Mouse (Mus musculus) left cerebral cortex, adult 18-20 months (tissue): ENCODE results near the gene Ptpn14. TPM values are rescaled to one million over a fixed set of nuclear protein-coding genes. Genes with fewer than 3 reads are reported as not detected.
"Not testable (repeated sequence)": the region's sequence is repeated elsewhere in the genome, so short reads cannot be mapped to it uniquely, and the experiment has no call there.

Experiments
- DNase-seq, 2 experiments: peaks; one replicate each; pipeline ENCODE4 v3.0.0; 2021 to 2022; ENCODE audit warnings: low spot score in 2 of 2, mixed read lengths in 1 of 2
- long read RNA-seq, 2 experiments: library from polyadenylated mRNA; stranded (forward); transcript quantifications; one replicate each; pipeline ENCODE4 v2.0.0; 2021
- total RNA-seq, 2 experiments: library from RNA; stranded (reverse); gene quantifications; 2 replicates each; pipeline ENCODE4 v1.2.3; 2021

The Ptpn14 gene
- total RNA-seq, result 10 to 100 TPM; 12.8 to 14.8 TPM
- long read RNA-seq, experiment 1, partial matches to known transcripts, result 2 of 8 reads
- long read RNA-seq, experiment 1, other reads (novel, unspliced or antisense), result 6 of 8 reads
- long read RNA-seq, experiment 2, partial matches to known transcripts, result 0 of 4 reads
- long read RNA-seq, experiment 2, other reads (novel, unspliced or antisense), result 4 of 4 reads

DNA sequence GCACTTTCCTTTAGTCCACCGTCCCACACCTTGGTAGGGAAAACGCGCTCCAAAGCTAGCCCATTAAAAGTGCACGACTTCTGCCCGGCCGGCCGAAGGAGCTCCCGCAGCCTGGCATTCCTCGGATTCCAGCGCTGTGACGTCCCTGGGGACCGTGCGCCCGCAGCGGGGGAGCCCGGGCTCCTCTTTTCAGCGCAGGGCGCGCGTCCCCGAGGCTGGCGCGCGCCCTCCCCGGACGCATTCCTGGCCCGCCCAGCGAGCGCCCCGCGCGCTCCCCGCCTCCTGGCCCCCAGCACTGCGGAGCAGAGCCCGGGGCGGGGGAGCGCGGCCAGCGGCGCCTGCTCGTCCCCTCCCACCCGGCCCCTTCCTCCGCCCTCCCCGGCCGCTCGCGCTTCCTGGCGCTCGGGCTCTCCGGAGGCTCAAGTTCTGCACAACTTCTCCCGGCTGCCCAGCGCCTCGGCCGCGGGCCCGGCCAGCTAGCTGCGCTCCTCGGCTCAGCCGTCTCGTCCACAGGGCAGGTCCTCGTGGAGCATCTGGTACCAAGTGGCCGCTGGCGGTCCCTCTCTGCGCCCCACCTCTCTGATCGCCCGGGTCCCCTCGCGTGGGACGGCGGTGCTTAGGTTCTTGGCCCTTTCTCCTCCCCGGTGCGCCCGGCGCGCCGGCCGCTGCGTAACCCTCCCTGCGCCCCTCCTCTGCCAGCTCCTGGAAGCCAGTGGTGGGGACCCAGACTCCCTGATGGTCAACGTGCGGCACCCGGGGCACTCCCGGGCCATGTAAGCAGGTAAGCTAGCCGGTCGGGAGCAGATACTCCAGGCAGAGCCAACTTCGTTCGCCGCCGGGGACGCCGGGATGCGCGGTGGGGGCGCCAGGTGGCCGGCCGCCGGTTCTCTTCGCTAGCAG lies at the start of gene Ptpn14:
Gene Ptpn14, plus strand, starts transcription at position 385 of the 900 bp plus-strand sequence.
- peak in 1 of 2 experiments; percentile 29 for DNase-seq

DNA sequence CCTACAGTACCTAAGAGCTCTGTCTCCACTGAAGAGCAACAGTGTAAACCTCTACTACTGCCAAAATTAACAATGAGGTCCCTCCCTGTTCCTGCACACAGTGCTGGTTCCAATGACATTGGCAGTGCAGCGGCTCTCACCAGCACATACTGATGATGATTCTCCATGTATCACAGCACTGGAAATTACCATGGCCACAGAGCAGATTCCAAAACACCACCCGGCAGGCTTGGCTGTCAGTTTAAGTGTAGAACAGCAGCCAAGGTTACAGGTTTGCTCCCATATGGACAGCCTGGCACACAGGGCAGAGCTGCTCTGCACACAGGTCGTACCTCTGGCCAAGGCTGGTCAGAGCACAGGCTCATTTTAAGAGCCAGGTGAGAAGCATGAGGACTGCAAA lies 48.5 kb upstream of the Ptpn14 start:
- no peak for DNase-seq

DNA sequence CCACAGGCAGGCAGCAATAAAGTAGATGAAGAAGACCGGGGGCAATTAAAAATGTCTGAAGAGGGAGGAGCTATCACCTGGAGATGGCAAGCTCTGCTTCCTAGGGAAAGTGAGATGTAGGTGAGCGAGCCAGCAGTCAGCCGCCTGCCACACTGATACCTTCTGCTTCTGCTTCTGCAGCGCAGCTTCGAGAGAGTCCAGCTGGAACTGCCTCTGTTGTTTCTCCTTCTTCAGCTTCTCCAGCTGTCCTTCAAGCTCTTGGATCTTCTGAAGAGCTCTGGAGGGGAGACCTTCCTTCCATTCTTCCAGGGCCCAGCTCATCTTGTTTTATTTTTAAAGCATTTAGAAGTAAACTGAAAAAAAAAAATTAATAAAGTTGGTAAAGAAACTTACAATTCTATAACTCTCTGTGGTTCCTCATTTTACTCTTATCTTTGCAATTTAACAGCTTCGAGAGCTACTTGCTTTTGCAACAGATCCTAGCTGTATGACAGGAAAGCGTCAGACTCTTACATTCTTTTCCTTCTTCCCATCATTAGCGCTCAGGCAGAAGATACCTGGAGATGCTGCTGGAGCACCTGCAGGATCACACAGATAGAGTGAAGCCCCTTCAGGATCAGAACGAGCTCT lies 43.2 kb upstream of the Ptpn14 start:
- DNase-seq, result no peak

DNA sequence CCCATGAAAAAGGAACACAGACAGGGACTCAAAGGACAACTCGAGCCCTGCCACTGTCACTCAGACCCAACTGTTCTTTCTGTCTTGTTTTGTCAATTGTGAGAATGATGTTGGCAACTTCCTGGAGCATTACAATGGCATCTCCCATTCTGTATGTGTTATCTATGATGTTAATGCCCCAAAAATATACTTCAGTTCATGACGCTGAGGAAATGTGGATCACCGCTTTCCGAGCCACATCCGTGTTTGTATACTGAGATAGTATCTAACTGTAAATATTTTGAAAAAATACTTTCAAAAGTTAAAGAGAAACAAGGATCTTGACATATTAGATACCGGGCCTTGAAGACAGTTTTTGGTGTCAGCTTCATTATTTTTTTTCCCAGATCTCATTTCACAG lies 42.0 kb upstream of the Ptpn14 start:
- DNase-seq, result no peak

DNA sequence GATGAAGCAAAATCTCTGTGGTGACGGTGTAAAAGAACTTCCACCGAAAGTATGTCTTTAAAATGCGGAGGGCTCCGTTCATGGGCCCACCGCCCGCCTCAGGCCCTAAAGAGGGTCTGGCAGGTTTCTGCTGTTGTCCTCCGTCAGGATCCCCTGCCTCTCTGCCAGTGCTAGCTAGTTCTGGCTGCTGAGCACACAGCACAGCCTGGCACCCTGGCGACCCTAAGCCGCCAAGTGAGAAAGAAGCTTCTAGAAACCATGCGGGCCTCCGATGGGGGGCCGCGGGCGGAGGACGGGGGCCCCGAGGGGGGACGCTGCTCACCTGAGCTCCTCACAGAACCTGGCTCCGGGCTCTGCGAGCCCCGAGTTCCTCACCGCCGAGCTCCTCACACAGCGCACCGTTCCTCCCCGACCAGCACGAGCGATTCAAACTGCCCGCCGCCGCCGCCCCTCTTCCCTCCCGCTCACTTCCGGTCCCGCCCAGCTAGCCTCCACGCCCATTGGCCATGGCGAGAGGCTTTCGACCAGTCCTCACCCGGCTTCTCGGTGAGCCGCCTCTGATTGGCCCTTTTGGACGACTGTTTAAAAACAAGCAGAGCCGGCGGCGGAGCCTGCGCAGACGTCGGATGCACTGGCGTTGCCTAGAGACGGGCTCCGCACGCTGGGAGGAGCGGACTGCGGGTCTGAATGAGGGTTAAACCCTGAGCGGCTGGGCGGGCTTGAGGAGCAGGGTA lies 40.2 kb upstream of the Ptpn14 start, which contains the start of gene Cenpf:
Gene Cenpf, minus strand, starts transcription at position 433 of the 734 bp plus-strand sequence.
- DNase-seq, result peak; percentile 97 to 98

DNA sequence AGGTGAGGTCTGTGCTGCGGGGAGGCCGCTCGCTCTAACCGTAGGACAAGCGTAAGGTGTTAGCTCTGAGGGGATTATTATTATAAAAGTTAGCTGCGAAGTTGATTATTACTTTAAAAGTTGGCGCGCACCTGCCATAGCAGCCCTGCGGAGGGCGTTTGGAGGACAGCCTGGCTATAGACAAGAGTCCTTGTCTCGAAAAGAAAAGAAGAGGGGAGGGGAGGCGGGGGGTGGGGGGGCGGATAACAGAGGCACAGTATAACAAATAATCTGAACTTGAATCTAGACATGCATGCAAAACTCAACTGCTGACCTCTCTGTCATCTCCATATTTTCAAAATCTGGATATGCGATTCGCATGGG lies 39.7 kb upstream of the Ptpn14 start:
- DNase-seq, result no peak

DNA sequence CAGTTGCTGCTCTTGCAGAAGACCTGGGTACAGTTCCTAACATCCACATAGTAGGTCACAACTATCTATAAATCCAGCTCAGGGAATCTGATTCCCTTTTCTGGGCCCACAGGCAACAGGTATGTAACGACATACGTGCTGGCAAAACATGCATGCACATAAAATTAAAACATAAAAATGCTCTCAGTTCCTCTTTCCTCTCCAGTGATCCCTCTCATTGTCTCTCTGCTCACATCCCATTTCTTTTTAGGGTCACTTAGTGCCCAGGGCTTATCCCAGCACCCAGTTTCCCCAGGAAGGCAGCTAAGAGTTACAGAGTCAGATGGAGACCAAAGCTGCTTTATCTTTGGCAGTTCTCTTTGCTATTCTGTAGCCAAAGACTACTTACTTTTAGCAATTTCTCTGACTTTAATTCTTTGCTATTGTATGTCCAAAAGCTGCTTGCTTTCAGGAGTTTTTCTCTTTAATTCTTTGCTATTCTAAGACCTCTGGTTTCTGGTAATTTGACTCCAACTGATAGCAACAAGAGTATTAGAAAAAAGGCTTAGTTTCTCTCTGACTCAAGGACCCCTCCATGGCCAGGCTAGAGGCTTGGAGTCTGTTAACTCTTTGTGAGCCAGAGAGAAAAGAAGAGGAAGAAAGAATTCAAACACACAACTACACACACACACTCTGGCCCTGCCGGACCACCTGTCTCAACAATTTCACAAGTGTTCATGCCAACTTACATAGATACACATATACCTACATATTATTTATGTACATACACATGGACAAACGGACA lies 38.8 kb upstream of the Ptpn14 start:
- DNase-seq, result no peak

DNA sequence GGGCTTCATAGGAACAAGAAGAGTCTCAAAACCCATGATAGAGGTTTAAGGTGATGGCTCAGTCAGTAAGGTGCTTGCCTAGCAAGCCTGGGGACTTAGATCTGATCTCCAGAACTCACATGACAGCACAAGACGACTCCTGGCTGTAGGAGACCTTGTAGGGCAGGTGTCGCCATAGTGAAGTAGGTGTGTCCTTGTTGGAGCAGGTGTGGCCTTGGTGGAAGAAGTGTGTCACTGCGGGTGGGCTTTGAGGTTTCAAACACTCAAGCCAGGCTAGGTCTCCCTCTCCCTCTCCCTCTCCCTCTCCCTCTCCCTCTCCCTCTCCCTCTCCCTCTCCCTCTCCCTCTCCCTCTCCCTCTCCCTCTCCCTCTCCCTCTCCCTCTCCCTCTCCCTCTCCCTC lies 35.6 kb upstream of the Ptpn14 start:
- not testable (repeated sequence) for DNase-seq

DNA sequence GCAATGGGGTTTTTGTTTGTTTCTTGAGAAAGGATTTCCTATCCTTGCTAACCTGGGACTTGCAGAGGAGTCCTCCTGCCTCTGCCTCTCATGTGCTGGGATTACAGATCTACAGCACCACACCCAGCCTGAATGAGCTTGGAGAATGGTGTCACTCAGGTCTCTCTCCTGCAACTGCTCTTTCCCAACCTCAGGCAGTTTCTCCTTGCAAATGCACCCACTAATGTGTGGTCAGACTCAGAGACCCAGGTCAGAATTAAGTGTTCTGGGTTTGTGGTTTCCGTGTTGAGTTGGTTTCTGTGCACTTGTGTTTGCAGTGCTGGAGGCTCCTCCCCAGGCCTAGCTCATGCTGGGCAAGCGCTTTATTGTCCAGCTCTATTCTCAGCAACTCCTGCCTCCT lies 33.7 kb upstream of the Ptpn14 start:
- no peak for DNase-seq

DNA sequence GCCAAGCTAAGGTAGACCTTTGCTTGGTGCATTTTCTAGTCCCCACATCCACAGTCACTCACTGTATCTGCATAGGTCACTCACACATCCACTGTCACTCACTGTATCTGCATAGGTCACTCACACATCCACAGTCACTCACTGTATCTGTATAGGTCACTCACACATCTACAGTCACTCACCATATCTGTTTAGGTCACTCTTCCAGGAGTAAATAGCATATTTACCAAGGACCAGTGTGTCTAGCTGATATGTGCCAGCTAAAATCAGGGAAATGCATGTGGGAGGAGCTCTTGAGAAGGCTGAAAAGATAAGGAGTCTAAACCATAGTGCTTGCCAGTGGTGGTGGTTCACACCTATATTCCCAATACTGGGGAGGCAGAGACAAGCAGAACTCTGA lies 32.7 kb upstream of the Ptpn14 start:
- no peak for DNase-seq

DNA sequence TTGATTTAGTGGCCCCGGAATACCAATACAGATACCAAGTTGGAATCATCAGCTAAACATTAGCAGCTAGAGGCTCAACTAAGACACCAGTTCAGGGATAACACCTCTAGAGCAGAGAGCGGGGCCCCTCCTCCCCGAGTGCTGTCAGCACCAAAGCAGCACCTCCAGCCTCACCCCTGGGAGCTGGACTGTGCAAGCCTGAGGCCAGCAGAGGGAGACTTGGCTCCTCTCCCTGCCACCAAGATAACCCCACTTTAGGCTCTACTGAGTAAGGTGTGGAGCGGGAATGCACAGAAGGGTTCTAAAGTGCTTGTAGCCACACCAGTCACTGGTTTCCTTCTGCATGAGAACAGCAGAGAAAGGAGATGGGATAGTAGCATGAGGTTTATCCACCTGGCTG lies 29.7 kb upstream of the Ptpn14 start:
- no peak for DNase-seq

DNA sequence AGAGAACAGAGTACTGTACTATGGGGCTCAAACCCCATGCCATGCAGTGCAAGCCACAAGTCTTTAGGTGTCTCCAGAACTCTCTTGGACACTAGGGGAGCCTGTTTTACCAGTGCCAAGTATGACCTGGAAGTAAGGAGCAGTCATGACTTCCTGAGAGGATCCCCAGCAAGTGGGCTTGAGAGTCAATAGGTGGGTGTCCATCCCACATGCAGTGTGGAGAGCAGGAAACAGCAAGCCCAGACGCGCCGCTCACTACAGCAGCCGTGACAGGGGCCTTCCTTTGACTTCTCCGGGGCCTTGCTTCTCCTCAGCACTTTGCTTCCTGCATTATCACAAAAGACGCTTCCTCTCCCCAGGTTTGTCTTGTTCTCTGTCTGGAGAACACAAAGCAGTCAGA lies 27.9 kb upstream of the Ptpn14 start:
- no peak for DNase-seq

DNA sequence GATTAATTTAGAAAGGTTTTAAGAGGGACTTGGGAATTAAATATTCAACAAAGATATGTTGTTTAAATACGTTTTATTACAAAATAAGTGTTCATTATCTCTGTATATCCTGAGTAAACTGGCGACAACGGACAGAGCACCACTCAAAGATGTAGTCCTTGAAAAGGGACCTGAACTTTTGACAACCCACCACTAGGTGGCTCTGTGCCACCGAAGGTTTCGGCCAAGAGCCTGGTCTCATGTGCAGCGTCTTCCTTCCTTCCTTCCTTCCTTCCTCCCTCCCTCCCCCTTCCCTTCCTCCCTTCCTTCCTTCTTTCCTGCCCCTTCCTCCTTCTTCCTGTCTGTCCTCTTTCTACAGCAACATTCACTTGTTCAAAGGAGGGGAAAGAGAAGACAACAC lies 27.1 kb upstream of the Ptpn14 start:
- DNase-seq, result peak; percentile 71 to 79

DNA sequence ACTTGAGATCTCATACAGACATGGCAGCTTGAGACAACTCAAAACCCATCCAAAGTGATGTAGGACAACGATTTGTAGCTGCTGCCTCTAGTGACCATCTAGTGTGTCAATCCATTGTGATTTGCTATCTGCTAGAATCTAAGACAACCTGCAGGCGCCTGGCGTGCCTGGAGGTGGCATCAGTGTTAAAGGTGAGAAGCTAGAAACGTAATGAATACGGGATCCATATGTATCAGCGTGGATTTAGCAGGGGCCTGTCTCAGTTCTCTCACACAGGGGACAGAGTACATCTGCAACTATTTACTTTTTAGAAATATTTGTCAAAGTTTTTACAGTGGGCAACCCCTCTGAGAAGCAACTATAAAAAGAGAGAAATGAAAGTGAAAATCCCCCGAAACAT lies 24.9 kb upstream of the Ptpn14 start:
- no peak for DNase-seq

DNA sequence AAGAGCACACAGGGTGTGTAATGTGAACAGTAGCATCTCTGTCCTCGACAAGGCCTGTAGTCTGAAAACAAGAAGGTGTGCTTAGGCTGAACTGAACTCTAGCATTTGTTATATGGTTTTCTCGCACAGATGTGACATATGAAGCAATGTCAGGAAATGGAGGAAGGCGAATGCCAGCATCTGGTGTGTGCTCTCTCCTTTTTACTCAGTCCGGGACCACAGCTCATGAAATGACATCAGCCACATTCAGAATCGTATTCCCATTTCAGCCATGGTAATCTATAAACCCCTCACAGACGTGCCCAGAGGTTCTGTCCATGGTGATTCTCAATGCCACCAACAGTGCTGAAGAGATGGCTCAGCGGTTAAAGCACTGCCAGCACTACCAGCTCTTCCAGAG lies 24.5 kb upstream of the Ptpn14 start:
- DNase-seq, result no peak

DNA sequence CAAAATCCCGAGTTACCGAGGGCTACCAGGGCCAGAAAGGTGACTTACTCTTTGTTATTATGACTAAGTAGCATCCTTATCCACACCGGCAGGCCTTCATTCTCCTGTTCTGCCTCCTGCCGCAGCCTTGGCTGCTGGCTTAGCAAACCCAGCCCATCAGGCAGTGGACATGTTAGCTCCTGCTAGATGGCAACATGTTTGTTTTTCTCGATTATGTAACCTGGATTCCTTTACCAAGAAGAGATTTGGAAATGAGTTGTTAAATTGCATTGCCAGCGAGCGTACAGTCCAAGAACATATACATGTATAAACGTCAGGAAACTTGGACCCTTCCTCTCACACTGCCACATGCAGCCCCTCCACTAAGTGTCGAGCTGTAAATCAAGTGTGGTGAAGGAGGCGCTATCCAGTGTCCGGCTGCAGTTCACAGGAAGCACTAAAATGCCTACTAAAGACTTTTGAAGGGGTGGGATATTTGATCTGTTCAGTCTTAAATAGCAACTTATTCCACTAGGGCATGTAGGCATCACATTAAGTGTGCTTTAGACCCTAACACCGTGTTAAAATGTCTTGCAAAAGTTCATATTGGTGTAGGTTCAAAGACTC lies 21.9 kb upstream of the Ptpn14 start:
- DNase-seq, result no peak

DNA sequence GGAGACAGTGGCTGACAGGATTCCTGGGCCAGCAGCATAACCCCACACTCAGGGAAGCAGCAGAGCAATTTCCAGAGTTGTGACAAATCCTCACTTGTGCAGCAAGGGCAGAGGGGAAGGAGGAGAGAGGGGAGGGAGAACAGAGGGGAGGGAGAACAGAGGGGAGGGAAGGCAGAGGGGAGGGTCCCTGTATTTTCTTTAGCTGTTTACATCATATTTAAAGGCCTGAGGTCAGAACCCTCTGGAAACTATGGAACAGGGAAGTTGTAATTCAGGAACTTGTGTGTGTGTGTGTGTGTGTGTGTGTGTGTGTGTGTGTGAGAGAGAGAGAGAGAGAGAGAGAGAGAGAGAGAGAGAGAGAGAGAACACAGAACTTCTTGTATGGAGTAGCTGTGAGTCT lies 21.1 kb upstream of the Ptpn14 start:
- no peak for DNase-seq

DNA sequence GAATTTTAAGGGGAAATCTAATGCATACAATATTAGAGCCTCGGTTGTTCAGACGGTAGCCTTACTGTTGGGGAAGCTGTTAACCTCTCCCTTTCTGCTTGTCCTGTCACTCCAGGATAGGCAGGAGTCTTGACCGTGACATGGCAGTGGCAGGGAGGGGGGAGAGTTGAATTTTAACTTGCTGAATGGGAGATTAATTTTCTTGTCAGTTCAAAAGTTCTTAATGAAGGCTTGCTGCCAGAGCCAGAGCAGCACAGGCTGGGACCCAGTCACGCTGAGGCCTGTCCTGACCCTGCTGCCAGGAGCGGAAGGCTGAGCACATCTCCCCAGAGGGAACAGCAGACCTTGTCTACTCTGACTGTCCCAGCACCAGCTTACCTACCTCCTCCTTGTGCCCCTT lies 20.6 kb upstream of the Ptpn14 start:
- no peak for DNase-seq

DNA sequence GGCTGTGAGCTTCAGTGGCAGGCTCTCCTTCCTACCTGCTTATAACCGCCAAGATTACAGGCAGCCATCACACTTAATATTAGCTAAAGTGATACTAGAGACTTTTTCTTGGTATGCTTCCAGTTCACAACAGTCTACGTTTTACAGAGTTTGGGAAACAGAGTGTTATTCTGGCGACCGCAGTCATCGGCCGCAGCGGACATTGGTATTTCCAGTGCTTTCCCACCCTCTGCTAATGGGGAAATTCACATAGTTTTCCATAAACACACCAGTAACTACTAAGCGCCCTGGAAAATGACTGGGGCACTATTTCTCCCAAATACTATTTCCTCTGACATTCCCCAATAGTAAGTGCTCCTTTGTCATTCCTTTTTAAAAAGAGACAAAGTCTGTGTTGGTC lies 19.1 kb upstream of the Ptpn14 start:
- DNase-seq, result no peak
